Mouse (Mus musculus) lung, embryonic 15.5 days (tissue): ENCODE measurements at regions not wholly inside any gene's neighbourhood (a gene's known extent, or its start where the extent isn't known, plus 50 kb on each side); places are given as distances from the start of the nearest gene placed in this dataset.

Experiments used
- ATAC-seq: fragments of 200-750 bp; cut with Nextera tagmentation; 2 replicates; pipeline ENCODE4 v1.8.0; 2017; ENCODE audit warnings: moderate number of reproducible peaks, borderline replicate concordance; ENCODE audit not compliant: low FRiP score, low TSS enrichment; ENCODE audit errors: extremely low read depth
- H3K27ac ChIP-seq: fragments of 300-500 bp; sonication (generic); 2 replicates; pipeline ENCODE4 v1.5.1; 2015; ENCODE audit warnings: moderate library complexity, mild to moderate bottlenecking, inconsistent platforms
- H3K27me3 ChIP-seq: fragments of 300-500 bp; sonication (generic); 2 replicates; pipeline ENCODE4 v1.6.1; 2015; ENCODE audit warnings: inconsistent platforms
- H3K36me3 ChIP-seq: fragments of 300-500 bp; sonication (generic); 2 replicates; pipeline ENCODE4 v1.6.1; 2015; ENCODE audit warnings: inconsistent platforms
- H3K4me1 ChIP-seq: fragments of 300-500 bp; sonication (generic); 2 replicates; pipeline ENCODE4 v1.6.1; 2015; ENCODE audit warnings: inconsistent platforms
- H3K4me2 ChIP-seq: fragments of 300-500 bp; sonication (generic); 2 replicates; pipeline ENCODE4 v1.6.1; 2015; ENCODE audit warnings: inconsistent platforms, mild to moderate bottlenecking, moderate library complexity
- H3K4me3 ChIP-seq: fragments of 300-500 bp; sonication (generic); 2 replicates; pipeline ENCODE4 v1.5.1; 2015; ENCODE audit warnings: mild to moderate bottlenecking, inconsistent platforms
- H3K9ac ChIP-seq: fragments of 300-500 bp; sonication (generic); 2 replicates; pipeline ENCODE4 v1.6.1; 2015; ENCODE audit warnings: inconsistent platforms
- H3K9me3 ChIP-seq: fragments of 300-500 bp; sonication (generic); 2 replicates; pipeline ENCODE4 v1.6.1; 2016; ENCODE audit warnings: inconsistent platforms
- WGBS: fragments of 180-500 bp; shearing (Covaris S2); methylation state at CpG from one replicate; pipeline ENCODE4 v1.1.7; 2015; 5-methylcytosine and 5-hydroxymethylcytosine counted together

- 77% methylated on average over 4 of the region's 4 CpGs for WGBS
- Histone ChIP-seq H3K4me1 (no peaks in the 10 kb centered on the region), H3K36me3 (no peaks in the 10 kb centered on the region), H3K4me3 (no peak overlapping the region), H3K9ac (no peak overlapping the region), H3K4me2 (no peak overlapping the region), H3K27me3 (no peaks in the 10 kb centered on the region), H3K9me3 (no peaks in the 10 kb centered on the region), H3K27ac (no peak overlapping the region)
- no peak for ATAC-seq
Measured at GRCm38 (mm10) chr1:96410837-96411612, 460.9 kb downstream of the Slco4c1 start.

GRCm38 (mm10) chr1:96397982-96398381, 474.0 kb downstream of the Slco4c1 start:
- 83% methylated on average over 4 of the region's 4 CpGs for WGBS
- H3K36me3 ChIP-seq: no peaks in the 10 kb centered on the region
- no peak overlapping the region for H3K4me2 ChIP-seq
- no peaks in the 10 kb centered on the region for H3K4me1 ChIP-seq
- H3K27me3 ChIP-seq: no peaks in the 10 kb centered on the region
- no peaks in the 10 kb centered on the region for H3K9me3 ChIP-seq
- no peak for ATAC-seq
- no peak overlapping the region for H3K27ac ChIP-seq
- H3K4me3 ChIP-seq: no peak overlapping the region
- no peak overlapping the region for H3K9ac ChIP-seq

GRCm38 (mm10) chr1:96388417-96388816, 483.6 kb downstream of the Slco4c1 start:
- Histone ChIP-seq H3K9ac (no peak overlapping the region), H3K9me3 (no peaks in the 10 kb centered on the region), H3K36me3 (no peaks in the 10 kb centered on the region), H3K4me2 (no peak overlapping the region), H3K4me1 (no peaks in the 10 kb centered on the region), H3K27me3 (no peaks in the 10 kb centered on the region), H3K27ac (no peak overlapping the region), H3K4me3 (no peak overlapping the region)
- ATAC-seq: no peak
- WGBS: 87% methylated on average over 5 of the region's 5 CpGs

DNA sequence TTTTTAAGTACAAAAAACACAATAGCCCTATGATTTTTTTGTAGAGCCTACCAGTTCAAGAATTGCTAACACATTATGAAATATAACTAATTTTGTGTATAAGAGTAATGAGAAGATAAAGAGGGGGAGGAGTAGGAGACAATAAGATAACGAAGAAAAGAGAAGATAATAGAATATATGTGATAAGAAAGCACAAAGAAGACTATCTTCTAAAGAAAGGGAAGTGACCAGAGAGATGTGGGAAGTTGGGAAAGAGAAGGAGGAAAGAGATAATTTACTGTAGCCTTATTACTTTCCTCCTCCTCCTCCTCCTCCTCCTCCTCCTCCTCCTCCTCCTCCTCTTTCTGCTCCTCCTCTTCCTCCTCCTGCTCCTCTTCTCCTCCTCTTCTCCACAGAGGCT, 486.1 kb downstream of the Slco4c1 start:
- H3K9me3 ChIP-seq: no peaks in the 10 kb centered on the region
- H3K27ac ChIP-seq: no peak overlapping the region
- H3K27me3 ChIP-seq: no peaks in the 10 kb centered on the region
- no peak overlapping the region for H3K4me3 ChIP-seq
- H3K9ac ChIP-seq: no peak overlapping the region
- H3K4me1 ChIP-seq: no peaks in the 10 kb centered on the region
- no peak overlapping the region for H3K4me2 ChIP-seq
- WGBS: 47% methylated on average over 1 of the region's 1 CpGs
- no peak for ATAC-seq
- no peaks in the 10 kb centered on the region for H3K36me3 ChIP-seq

GRCm38 (mm10) chr1:96362713-96363441, 509.1 kb downstream of the Slco4c1 start:
- H3K36me3 ChIP-seq: no peaks in the 10 kb centered on the region
- WGBS: 47% methylated on average over 2 of the region's 2 CpGs
- no peak overlapping the region for H3K27ac ChIP-seq
- no peak overlapping the region for H3K4me2 ChIP-seq
- no peak overlapping the region for H3K9ac ChIP-seq
- no peaks in the 10 kb centered on the region for H3K9me3 ChIP-seq
- no peaks in the 10 kb centered on the region for H3K27me3 ChIP-seq
- H3K4me1 ChIP-seq: no peaks in the 10 kb centered on the region
- no peak for ATAC-seq
- no peak overlapping the region for H3K4me3 ChIP-seq

- H3K4me2 ChIP-seq: no peak overlapping the region
- H3K27me3 ChIP-seq: no peaks in the 10 kb centered on the region
- H3K4me3 ChIP-seq: no peak overlapping the region
- no peak for ATAC-seq
- H3K4me1 ChIP-seq: no peaks in the 10 kb centered on the region
- no peak overlapping the region for H3K27ac ChIP-seq
- no peaks in the 10 kb centered on the region for H3K36me3 ChIP-seq
- no peak overlapping the region for H3K9ac ChIP-seq
- 37% methylated on average over 1 of the region's 1 CpGs for WGBS
- no peaks in the 10 kb centered on the region for H3K9me3 ChIP-seq
Measured at GRCm38 (mm10) chr1:96347231-96347630, 524.7 kb downstream of the Slco4c1 start.

- no peak overlapping the region for H3K4me3 ChIP-seq
- no peak overlapping the region for H3K9ac ChIP-seq
- ATAC-seq: no peak
- H3K27ac ChIP-seq: no peak overlapping the region
- no peaks in the 10 kb centered on the region for H3K27me3 ChIP-seq
- H3K36me3 ChIP-seq: no peaks in the 10 kb centered on the region
- no peaks in the 10 kb centered on the region for H3K4me1 ChIP-seq
- H3K9me3 ChIP-seq: no peaks in the 10 kb centered on the region
- 73% methylated on average over 5 of the region's 5 CpGs for WGBS
- no peak overlapping the region for H3K4me2 ChIP-seq
Measured at GRCm38 (mm10) chr1:96346465-96347002, 525.4 kb downstream of the Slco4c1 start.

GRCm38 (mm10) chr1:96315721-96316120, 556.2 kb downstream of the Slco4c1 start:
- H3K27ac ChIP-seq: no peak overlapping the region
- no peaks in the 10 kb centered on the region for H3K9me3 ChIP-seq
- no peaks in the 10 kb centered on the region for H3K4me1 ChIP-seq
- H3K9ac ChIP-seq: no peak overlapping the region
- no peaks in the 10 kb centered on the region for H3K27me3 ChIP-seq
- H3K36me3 ChIP-seq: no peaks in the 10 kb centered on the region
- 86% methylated on average over 1 of the region's 1 CpGs for WGBS
- ATAC-seq: no peak
- no peak overlapping the region for H3K4me3 ChIP-seq
- H3K4me2 ChIP-seq: no peak overlapping the region

- Histone ChIP-seq H3K27ac (no peak overlapping the region), H3K4me3 (no peak overlapping the region), H3K9ac (no peak overlapping the region), H3K4me2 (no peak overlapping the region), H3K4me1 (no peaks in the 10 kb centered on the region), H3K27me3 (no peaks in the 10 kb centered on the region), H3K9me3 (no peaks in the 10 kb centered on the region), H3K36me3 (no peaks in the 10 kb centered on the region)
- WGBS: 49% methylated on average over 5 of the region's 5 CpGs
- no peak for ATAC-seq
Measured at GRCm38 (mm10) chr1:96301238-96301637, 570.7 kb downstream of the Slco4c1 start.

GRCm38 (mm10) chr1:96278046-96278576, 593.9 kb downstream of the Slco4c1 start:
- no peaks in the 10 kb centered on the region for H3K9me3 ChIP-seq
- no peaks in the 10 kb centered on the region for H3K36me3 ChIP-seq
- no peak overlapping the region for H3K4me2 ChIP-seq
- no peak overlapping the region for H3K9ac ChIP-seq
- H3K27me3 ChIP-seq: no peaks in the 10 kb centered on the region
- ATAC-seq: no peak
- 62% methylated on average over 1 of the region's 1 CpGs for WGBS
- no peak overlapping the region for H3K27ac ChIP-seq
- no peaks in the 10 kb centered on the region for H3K4me1 ChIP-seq
- H3K4me3 ChIP-seq: no peak overlapping the region

- Histone ChIP-seq H3K4me3 (no peak overlapping the region), H3K4me2 (no peak overlapping the region), H3K9ac (no peak overlapping the region), H3K36me3 (no peaks in the 10 kb centered on the region), H3K4me1 (no peaks in the 10 kb centered on the region), H3K9me3 (no peaks in the 10 kb centered on the region), H3K27ac (no peak overlapping the region), H3K27me3 (no peaks in the 10 kb centered on the region)
- no peak for ATAC-seq
- WGBS: 57% methylated on average over 2 of the region's 2 CpGs
Measured at GRCm38 (mm10) chr1:96276646-96277045, 595.3 kb downstream of the Slco4c1 start.
